Mouse (Mus musculus) frontal cortex, postnatal 10 days (tissue): ENCODE measurements around the gene Gm20431.

Source experiments
- DNase-seq, 2 experiments: peaks; one replicate each; pipeline ENCODE4 v3.0.0; 2022; ENCODE audit warnings: low spot score in 2 of 2, mixed read lengths in 1 of 2

Gene Gm20431

DNA sequence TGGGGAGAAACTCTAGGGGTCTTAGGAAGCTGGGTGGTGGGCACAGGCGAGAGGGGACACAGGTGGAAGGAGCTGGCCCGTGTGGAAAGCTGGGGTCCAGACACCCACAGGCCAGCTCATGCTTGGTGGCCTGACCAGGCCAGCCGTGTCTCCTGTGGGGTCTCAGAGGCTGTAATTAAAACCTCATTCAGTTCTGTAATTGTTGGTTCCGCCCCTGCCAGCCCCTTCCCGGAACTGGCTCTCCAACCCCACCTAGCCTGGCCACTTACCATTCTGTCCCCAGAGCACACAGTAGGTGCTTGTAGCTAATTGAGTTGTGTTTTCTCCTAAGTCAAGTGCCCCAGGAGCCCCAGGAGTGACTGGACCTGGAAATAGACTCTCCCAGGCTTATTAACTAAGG lies 62.1 kb downstream of the Gm20431 start:
- DNase-seq, result no peak

DNA sequence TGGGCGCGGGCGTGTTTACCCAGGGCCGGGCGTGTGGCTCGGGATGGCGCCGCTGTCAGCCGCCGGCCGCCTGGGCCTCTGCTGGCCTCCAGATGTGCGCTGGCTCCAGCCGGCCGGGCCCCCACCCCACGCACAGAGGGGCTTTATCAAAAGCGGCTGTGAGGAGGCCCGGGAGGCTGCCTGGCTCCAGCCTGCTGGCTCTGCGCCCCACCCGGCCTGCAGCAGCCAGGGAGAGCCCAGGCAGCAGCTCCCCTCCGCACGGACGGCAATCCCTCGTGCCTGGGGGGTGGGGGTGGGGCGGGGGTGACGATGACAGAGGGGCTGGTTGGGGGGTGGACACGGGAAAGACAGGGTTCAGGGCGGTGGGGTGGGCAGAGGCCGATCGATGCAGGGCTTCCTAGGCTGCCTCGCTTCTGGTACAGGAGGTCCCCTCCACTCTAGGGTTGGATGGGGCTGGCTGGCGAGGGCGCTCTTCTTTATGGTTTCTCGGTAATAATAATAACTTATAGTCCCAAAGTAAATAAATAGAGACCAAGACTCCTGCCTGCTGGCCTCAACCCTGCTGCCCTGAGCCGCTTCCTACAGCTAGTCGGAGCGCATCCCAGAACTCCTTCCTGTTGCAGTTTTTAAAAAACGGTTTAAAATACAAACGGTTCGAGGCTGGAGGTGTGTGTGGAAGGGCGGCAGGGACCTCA lies 63.7 kb downstream of the Gm20431 start:
- no peak for DNase-seq

- DNase-seq, result no peak
Observed at GRCm38 (mm10) chr2:167596726-167597491, 64.4 kb downstream of the Gm20431 start.

GRCm38 (mm10) chr2:167596262-167596661 lies 65.0 kb downstream of the Gm20431 start:
- DNase-seq, result no peak

- no peak for DNase-seq
Observed at GRCm38 (mm10) chr2:167595761-167596171, 65.5 kb downstream of the Gm20431 start.

DNA sequence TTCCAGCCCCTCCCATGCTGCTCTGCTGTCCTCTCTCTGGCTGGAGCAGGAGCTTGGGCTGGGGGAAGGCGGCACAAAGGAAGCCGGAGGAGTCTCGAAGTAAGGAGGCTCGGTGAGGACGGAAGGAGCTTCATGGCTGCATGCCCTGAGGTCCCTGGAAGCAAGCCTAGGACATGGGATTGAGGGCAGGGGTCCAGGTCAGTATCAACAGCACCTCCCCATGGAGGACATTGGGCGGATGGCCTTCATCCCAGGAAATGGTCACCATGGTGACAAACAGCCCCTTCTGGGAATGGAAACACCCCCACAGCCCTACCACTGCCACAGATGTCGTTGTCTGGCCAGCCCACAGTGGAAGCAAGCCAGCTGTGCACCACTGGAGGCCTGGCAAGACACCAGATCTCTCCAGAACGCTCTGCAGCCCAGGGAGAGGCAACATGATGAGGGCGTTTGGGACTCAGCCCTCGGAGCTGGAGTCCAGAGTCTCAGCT lies 66.8 kb downstream of the Gm20431 start:
- peak; percentile 68 to 79 for DNase-seq

DNA sequence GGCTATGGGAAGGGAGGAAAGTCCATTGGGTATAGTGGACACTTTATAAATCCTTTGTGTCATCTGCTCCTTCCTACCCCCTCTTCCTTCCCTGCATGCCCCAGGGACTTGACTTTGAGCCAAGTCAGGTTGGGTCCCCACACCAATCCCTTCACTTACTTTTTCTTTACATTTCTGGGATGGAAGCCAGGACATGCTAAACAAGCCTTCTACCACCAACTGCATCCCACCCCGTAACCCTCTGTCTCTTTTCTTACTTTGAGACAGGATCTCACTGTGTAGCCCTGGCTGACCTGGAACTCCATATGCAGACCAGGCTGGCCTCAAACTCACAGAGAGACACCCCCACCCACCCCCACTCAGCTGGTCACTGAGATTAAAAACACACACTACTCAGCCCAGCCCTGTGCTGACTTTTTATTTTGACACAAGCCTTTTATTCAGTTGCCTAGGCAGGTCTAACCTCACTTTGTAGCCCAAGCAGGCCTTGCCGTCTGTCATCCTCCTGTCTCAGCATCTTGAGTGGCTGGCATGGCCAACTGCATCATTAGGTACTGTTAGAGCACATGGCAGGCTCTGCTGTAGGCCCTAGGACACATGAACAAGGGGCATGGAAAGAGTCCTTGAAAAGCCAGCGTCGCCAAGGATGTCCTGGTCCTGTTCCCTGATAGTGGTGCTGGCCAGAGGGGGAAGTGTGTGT lies 67.6 kb downstream of the Gm20431 start:
- DNase-seq, result no peak

DNA sequence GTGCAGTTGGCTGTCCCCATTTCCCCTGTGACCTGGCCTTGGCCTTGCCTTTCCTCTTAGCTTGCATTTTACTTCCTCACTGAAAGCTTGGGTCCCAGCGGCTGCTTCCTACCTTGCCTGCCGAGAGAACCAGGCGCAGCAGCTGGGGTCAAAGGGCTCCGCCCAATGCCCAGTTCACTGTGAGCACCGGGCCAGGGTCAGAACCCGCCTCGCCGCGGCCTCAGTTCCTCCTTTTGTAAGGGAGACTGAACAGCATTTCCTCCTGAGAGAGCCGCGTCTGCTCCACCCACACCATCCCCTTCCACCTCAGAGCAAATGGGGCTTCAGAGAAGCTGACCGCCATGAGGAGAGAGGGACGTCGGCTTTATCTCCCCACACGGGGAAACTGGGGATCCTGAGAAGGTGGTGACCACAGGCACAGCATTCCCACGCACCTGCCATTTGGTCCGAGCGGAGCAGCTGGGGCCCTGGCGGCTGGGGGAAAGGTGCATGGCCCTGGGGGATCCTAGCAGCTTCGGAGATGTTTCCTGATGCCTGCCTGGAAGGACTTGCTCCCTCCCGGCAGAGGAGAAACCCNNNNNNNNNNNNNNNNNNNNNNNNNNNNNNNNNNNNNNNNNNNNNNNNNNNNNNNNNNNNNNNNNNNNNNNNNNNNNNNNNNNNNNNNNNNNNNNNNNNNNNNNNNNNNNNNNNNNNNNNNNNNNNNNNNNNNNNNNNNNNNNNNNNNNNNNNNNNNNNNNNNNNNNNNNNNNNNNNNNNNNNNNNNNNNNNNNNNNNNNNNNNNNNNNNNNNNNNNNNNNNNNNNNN lies 72.3 kb downstream of the Gm20431 start:
- no peak for DNase-seq

DNA sequence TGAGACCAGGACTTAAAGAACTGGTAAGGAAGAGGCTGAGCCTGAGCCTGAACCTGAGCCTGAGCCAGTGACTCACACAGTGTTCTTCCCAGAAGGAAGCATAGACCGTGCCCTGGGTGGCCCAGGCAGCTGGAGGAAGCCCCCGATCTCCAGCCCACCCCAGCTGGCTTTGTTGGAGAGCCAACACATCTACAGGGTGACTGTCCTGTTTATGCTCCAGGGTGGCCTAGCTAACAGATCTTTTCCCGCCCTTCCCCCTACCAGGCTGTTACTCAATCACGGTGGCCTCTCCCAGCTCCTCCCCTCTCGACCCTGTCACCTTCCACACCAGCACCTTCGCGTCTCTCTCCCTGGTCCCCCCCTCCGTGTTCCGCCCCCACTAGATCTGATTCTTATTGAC lies 74.3 kb downstream of the Gm20431 start:
- no peak for DNase-seq

- no peak for DNase-seq
Observed at GRCm38 (mm10) chr2:167586041-167586440, 75.3 kb downstream of the Gm20431 start.

- no peak for DNase-seq
Observed at GRCm38 (mm10) chr2:167585273-167585672, 76.0 kb downstream of the Gm20431 start.

GRCm38 (mm10) chr2:167583161-167583952 lies 77.9 kb downstream of the Gm20431 start:
- no peak for DNase-seq

GRCm38 (mm10) chr2:167578521-167578920 lies 82.8 kb downstream of the Gm20431 start:
- DNase-seq, result no peak

- DNase-seq, result no peak
Observed at GRCm38 (mm10) chr2:167577186-167577785, 84.0 kb downstream of the Gm20431 start.

DNA sequence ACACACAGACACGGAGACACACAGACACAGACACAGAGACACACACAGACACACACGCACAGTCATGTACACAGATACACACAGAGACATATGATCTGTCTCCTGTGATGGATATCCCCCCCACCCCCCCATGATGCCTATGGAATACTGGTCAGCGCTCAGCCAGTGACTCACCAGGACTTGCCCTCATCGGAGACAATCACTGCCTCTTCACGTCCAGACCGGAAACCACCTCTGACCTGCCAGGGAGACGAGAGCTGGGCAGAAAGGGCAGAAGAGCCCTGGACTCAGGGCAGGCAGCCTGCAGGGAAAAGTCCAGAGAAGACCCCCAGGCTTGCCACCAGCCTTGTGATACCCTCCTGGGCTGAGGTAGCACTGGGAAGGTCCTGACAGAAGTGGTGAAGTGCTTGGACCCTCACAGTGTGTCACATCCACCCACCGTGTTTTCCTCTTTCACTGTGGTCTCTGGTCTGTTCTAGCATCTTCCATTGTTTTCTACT lies 85.1 kb downstream of the Gm20431 start:
- no peak for DNase-seq

GRCm38 (mm10) chr2:167575581-167575980 lies 85.7 kb downstream of the Gm20431 start:
- no peak for DNase-seq

GRCm38 (mm10) chr2:167574814-167575213 lies 86.5 kb downstream of the Gm20431 start:
- no peak for DNase-seq

DNA sequence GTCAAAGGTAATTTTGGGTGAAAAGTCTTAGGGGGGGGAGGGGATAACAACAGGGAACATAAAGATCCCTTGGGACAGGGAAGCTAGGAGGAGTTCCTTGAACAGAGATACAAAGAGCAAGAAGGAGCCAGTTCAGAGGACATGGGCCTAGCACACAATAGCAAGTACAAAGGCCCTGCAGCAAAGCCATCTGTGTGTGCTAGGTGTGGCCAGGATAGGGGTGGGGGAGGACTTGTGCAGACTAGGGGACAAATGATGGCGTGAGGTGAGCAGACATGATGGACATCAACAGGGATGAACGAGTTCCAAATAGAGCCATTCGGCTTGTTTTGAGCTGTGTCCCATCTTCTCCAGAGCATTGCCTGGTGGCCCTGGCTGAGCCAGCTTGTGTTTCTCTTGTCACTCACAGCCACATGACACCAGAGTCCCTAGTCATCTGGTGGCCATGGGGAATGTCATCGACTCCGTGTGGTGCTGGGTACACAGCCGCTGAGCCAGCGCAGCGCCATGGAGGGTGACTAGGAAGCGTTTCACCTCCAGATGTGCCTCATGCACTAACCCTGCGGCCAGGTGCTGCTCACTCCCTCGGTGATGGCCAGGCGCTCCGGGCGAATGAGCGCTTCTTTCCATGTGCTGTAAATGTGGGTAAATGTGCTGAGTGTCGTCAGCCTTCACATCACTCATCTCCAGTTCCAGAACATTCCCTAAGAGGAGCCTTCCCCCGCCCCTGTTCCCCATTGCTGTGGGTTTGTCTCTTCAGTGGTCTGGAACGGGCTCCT lies 89.7 kb downstream of the Gm20431 start:
- DNase-seq, result no peak

- DNase-seq, result no peak
Observed at GRCm38 (mm10) chr2:167570815-167571214, 90.5 kb downstream of the Gm20431 start.
